Mouse (Mus musculus): Measurements from ENCODE around the gene Uprt.
A peak's percentile ranks its signal among the peaks of the same experiment; 100 is the strongest.

Uprt gene

GRCm38 (mm10) chrX:104482572-104483443, at the start of gene Uprt:
Gene Uprt, plus strand, starts transcription at chrX:104482818.
- peak; percentile 54 for DNase-seq (ENCODE audit: low spot score)

- DNase-seq (ENCODE audit: low spot score), result no peak
Measured at GRCm38 (mm10) chrX:104433456-104433855, 49.2 kb upstream of the Uprt start.

GRCm38 (mm10) chrX:104452433-104452832, 30.2 kb upstream of the Uprt start:
- no peak for DNase-seq (ENCODE audit: low spot score)

GRCm38 (mm10) chrX:104461755-104462154, 20.9 kb upstream of the Uprt start:
- DNase-seq (ENCODE audit: low spot score), result no peak

GRCm38 (mm10) chrX:104464376-104464775, 18.2 kb upstream of the Uprt start:
- DNase-seq (ENCODE audit: low spot score), result peak; percentile 21

GRCm38 (mm10) chrX:104478041-104478440, 4.6 kb upstream of the Uprt start:
- DNase-seq (ENCODE audit: low spot score), result no peak

- DNase-seq (ENCODE audit: low spot score), result no peak
Measured at GRCm38 (mm10) chrX:104483444-104483808, 808 bp downstream of the Uprt start.

- no peak for DNase-seq (ENCODE audit: low spot score)
Measured at GRCm38 (mm10) chrX:104485596-104485995, 3.0 kb downstream of the Uprt start.

- no peak for DNase-seq (ENCODE audit: low spot score)
Measured at GRCm38 (mm10) chrX:104488036-104488435, 5.4 kb downstream of the Uprt start.

- no peak for DNase-seq (ENCODE audit: low spot score)
Measured at GRCm38 (mm10) chrX:104488870-104489467, 6.4 kb downstream of the Uprt start.

- DNase-seq (ENCODE audit: low spot score), result no peak
Measured at GRCm38 (mm10) chrX:104489626-104490355, 7.2 kb downstream of the Uprt start.

- DNase-seq (ENCODE audit: low spot score), result no peak
Measured at GRCm38 (mm10) chrX:104501765-104502164, 19.1 kb downstream of the Uprt start.

- no peak for DNase-seq (ENCODE audit: low spot score)
Measured at GRCm38 (mm10) chrX:104542635-104543034, 60.0 kb downstream of the Uprt start.

- DNase-seq (ENCODE audit: low spot score), result no peak
Measured at GRCm38 (mm10) chrX:104543919-104544595, 61.4 kb downstream of the Uprt start.

- no peak for DNase-seq (ENCODE audit: low spot score)
Measured at GRCm38 (mm10) chrX:104545283-104545682, 62.7 kb downstream of the Uprt start.

Data from yolk sac, embryonic 10.5 days (tissue).